Mouse (Mus musculus): ENCODE measurements around the gene Bcl7b. TPM values are rescaled to one million over a fixed set of nuclear protein-coding genes. Genes with fewer than 3 reads are reported as not detected.

Bcl7b gene
- polyA plus RNA-seq, 1 experiment: 31.0 TPM

DNA sequence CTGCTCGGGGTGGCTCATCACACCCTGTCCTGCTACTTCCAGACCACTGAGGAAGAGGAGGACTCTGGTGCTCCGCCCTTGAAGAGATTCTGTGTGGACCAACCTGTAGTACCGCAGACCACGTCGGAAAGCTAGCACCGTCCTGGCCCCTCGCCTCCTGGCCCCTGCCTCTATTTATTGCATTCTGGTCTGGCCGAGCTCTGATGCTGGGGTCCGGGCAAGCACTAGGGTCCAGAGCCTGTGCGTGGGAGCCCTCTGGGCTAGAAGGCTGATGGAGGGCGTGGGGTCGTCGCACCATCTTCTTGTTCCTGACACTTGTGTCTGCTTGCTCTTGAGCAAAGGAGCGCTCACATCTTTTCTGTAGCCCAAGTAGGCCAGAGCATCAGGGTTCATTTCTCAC lies 12.7 kb downstream of the Bcl7b start:
- TF ChIP-seq POLR2A (IDR thresholded peaks at IDR 0.05; ENCODE audit: low read depth, low read length) (no peak), CTCF (IDR thresholded peaks at IDR 0.05; ENCODE audit: borderline replicate concordance, insufficient read depth, low read length) (no peak)
- no peak overlapping the region for H3K4me3 ChIP-seq (ENCODE audit: insufficient read depth, low read length)
- no peaks in the 10 kb centered on the region for H3K4me1 ChIP-seq (ENCODE audit: control insufficient read depth, insufficient read depth, low read length)
- H3K27ac ChIP-seq (ENCODE audit: insufficient read depth, low read length): no peak overlapping the region

DNA sequence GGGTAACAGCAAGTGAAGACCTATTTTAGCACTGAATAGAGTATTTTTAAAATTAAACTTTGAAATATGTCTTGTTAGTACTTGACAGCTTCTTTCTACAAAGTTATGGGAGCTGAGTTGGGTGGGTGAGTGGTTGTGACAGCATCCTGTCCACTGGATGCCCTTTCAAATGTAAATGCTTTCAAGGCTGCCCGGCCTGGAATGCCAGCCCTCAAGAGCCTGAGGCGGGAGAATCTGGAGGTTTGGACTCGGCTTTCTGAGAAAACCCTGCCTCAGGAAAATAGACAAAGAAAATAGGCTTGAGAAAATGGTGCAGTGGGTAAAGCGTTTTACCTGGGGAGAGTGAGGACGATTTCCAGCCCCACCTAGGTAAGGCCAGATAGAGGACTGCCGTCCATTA lies 13.7 kb downstream of the Bcl7b start:
- no peaks in the 10 kb centered on the region for H3K4me1 ChIP-seq (ENCODE audit: control insufficient read depth, insufficient read depth, low read length)
- no peak overlapping the region for H3K27ac ChIP-seq (ENCODE audit: insufficient read depth, low read length)
- no peak for TF ChIP-seq CTCF (IDR thresholded peaks at IDR 0.05; ENCODE audit: borderline replicate concordance, insufficient read depth, low read length)
- TF ChIP-seq POLR2A (IDR thresholded peaks at IDR 0.05; ENCODE audit: low read depth, low read length): no peak
- no peak overlapping the region for H3K4me3 ChIP-seq (ENCODE audit: insufficient read depth, low read length)

DNA sequence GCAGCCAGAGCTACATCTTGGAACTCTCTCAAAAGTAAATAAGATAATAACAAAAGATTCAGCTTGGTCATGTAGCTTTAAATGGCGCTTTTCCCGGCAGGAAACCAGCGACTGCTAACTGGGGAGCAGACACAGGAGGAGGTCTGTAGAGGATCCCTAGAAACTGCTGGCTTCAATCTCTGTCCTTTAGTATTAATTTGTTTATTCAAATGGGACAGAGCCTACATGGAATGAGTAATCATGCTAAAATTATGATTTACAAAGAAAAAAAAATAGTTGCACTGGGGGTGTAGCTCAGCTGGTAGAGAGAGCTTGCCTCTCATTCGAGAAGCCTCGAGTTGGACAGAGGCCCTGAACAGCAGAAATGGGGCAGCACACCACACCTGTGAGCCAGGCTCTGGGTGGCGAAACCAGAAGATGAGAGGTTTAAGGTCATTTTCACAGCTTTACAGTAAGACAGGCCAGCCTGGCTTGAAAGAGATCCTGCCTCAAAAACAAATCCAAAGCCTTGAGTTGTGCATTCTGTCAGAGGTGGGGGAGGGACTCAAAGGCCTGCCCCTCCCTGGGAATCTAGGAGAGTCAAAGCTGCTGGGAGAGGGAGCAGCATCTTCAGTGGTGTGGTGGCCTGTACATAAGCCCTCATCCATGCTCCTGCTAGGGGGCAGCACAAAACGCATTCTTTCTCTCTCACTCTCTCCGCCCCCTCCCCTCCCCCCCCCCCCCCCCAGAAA lies 15.2 kb downstream of the Bcl7b start:
- TF ChIP-seq POLR2A (IDR thresholded peaks at IDR 0.05; ENCODE audit: low read depth, low read length) (no peak), CTCF (IDR thresholded peaks at IDR 0.05; ENCODE audit: borderline replicate concordance, insufficient read depth, low read length) (no peak)
- Histone ChIP-seq H3K4me1 (ENCODE audit: control insufficient read depth, insufficient read depth, low read length) (no peaks in the 10 kb centered on the region), H3K27ac (ENCODE audit: insufficient read depth, low read length) (peak overlapping the region; percentile 43), H3K4me3 (ENCODE audit: insufficient read depth, low read length) (no peak overlapping the region)

DNA sequence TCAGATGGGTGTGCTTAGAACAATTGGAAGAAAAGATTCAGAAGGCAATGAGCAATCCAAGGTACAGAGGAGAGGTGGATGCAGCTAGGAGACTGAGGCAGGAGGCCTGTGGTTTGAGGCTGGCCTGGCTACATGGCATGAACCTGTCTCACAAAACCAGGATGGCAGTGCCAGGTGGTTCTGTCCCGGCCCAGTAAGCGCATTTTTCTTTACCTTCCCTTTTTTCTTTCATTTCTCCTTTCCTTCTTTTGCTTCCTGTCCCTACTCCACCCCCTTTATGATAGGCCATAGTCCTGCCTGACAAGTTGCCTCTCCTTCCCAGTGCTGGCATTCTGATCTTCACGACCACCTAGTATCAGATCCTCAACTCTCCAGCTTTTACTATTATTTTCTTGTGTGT lies 16.9 kb downstream of the Bcl7b start:
- Histone ChIP-seq H3K27ac (ENCODE audit: insufficient read depth, low read length) (no peak overlapping the region), H3K4me1 (ENCODE audit: control insufficient read depth, insufficient read depth, low read length) (no peaks in the 10 kb centered on the region), H3K4me3 (ENCODE audit: insufficient read depth, low read length) (no peak overlapping the region)
- no peak for TF ChIP-seq POLR2A (IDR thresholded peaks at IDR 0.05; ENCODE audit: low read depth, low read length)
- TF ChIP-seq CTCF (IDR thresholded peaks at IDR 0.05; ENCODE audit: borderline replicate concordance, insufficient read depth, low read length): no peak

DNA sequence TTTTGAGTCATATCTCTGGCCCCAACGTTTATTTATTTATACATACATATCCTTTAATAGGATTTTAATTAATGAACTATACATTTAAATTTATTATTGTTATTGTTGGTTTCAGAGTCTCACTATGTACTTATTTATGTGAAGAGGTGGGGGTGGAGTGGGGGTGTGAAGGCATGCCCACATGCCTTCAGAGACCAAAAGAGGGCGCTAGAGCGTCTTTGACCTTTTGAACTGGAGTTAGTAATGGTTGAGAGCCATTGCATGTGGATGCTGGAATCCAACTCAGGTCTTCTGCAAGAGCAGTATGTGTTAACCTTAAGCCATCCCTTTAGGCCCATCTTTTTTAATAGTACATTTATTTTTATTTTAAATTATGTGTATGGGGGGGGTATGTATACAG lies 17.5 kb downstream of the Bcl7b start:
- Histone ChIP-seq H3K4me1 (ENCODE audit: control insufficient read depth, insufficient read depth, low read length) (no peaks in the 10 kb centered on the region), H3K4me3 (ENCODE audit: insufficient read depth, low read length) (no peak overlapping the region), H3K27ac (ENCODE audit: insufficient read depth, low read length) (no peak overlapping the region)
- TF ChIP-seq CTCF (IDR thresholded peaks at IDR 0.05; ENCODE audit: borderline replicate concordance, insufficient read depth, low read length): no peak
- TF ChIP-seq POLR2A (IDR thresholded peaks at IDR 0.05; ENCODE audit: low read depth, low read length): no peak

DNA sequence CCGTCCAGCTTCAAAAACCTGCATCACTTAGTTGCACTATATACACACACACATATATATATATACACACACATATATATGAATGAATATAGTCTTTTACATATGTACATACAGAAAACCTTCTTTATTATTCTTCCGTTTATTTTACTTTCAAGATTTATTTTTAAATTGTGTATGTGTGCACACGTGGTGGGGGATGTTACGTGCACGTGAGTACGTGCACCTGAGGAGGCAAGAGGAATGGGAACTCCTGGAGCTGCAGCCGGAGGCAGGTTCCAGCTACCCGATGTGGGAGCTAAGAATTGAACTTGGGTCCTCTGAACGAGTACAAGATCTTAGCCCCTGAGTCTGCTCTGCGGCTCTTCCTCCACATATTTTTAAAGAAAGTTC lies 18.1 kb downstream of the Bcl7b start:
- Histone ChIP-seq H3K27ac (ENCODE audit: insufficient read depth, low read length) (peak overlapping the region; percentile 93), H3K4me1 (ENCODE audit: control insufficient read depth, insufficient read depth, low read length) (no peaks in the 10 kb centered on the region), H3K4me3 (ENCODE audit: insufficient read depth, low read length) (peak overlapping the region; percentile 71)
- no peak for TF ChIP-seq CTCF (IDR thresholded peaks at IDR 0.05; ENCODE audit: borderline replicate concordance, insufficient read depth, low read length)
- no peak for TF ChIP-seq POLR2A (IDR thresholded peaks at IDR 0.05; ENCODE audit: low read depth, low read length)

DNA sequence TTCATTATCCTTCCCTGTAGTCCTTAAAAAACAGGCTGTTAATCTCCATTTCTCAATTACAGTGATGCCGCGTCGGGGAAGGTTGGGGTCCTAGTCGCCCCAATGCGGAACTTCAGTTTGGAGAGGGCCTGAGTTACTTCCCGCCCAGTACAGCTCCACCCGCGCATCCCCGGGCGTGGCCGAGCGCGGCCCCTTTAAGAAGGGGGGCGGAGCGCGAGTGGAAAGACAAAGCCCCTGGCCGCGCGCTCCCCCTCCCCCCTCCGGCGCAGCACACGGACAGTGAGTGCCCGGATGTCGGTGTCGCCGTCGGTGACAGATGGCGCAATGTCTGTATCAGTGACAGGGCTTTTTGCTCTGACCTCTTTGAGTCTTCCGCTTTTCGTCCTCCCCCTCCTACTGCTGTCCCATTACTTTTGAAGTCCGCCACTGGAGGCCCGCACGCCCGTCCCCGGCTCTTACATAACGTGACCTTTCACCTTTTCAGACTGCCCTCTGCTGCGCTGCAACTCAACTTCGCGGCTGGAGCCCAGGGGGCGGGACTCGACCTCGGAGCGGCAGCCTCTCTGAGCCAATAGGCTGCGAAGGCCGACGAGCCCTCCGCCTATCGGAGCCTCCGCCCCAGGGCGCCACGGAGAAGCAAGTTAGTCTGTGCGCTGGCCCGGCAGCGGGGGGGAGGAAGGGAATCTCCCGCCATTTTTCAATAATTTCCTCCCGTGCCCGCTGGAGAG lies 18.7 kb downstream of the Bcl7b start, which contains the start of gene Baz1b:
Gene Baz1b (plus strand): TSS at position 644 of the 728 bp plus-strand sequence.
- TF ChIP-seq POLR2A (IDR thresholded peaks at IDR 0.05; ENCODE audit: low read depth, low read length): peak; percentile 77
- no peak for TF ChIP-seq CTCF (IDR thresholded peaks at IDR 0.05; ENCODE audit: borderline replicate concordance, insufficient read depth, low read length)
- H3K27ac ChIP-seq (ENCODE audit: insufficient read depth, low read length): peak within 1 kb of the TSS; percentile 93

DNA sequence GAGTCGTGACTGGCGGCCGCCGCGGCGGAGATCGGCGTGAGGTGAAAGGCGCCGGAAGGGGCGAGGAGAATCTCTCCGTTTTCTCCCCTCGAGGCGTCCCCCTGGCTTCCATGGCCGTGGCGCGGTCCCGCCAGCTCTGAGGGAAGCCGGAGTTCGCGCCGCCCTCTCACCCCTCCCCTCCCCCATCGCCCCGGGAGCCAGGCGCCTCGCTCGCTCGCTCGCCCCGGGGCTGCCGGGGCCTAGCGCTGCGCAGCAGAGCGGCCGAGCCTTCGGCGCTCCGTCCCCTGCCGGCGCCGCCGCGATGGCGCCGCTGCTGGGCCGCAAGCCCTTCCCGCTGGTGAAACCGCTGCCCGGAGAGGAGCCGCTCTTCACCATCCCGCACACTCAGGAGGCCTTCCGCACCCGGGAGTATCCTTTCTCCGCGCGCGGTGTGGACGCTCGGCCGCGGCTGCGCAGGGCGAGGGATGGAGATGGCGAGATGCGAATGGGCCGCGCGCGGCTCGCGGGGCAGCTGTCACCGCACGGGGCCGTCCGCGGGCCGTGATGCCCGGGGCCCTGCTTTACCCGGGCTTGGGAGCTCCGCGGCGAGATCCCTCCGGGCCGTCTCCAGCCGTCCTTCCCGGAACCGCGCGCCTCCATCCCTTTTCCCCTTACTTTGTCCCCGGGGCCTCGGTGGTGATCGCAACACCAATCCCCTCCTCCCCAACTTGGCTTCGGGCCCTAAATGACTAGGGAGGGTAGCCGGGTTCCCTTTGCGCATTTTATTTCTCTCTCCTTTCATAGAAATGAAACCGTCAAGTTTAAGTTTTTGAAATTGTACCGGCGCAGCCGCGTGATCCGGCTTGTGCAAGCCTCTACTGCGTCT lies 19.5 kb downstream of the Bcl7b start:
- H3K4me1 ChIP-seq (ENCODE audit: control insufficient read depth, insufficient read depth, low read length): no peaks in the 10 kb centered on the region
- H3K4me3 ChIP-seq (ENCODE audit: insufficient read depth, low read length): peak overlapping the region; percentile 85
- H3K27ac ChIP-seq (ENCODE audit: insufficient read depth, low read length): peak overlapping the region; percentile 90
- TF ChIP-seq POLR2A (IDR thresholded peaks at IDR 0.05; ENCODE audit: low read depth, low read length) (no peak; the same call in 1 of the 2 replicates), CTCF (IDR thresholded peaks at IDR 0.05; ENCODE audit: borderline replicate concordance, insufficient read depth, low read length) (no peak)

More for the DNA sequence above, 18.7 kb downstream of the Bcl7b start, which contains the start of gene Baz1b:
- Histone ChIP-seq H3K4me1 (ENCODE audit: control insufficient read depth, insufficient read depth, low read length) (no peaks in the 10 kb centered on the region), H3K4me3 (ENCODE audit: insufficient read depth, low read length) (peak within 1 kb of the TSS; percentile 85)

DNA sequence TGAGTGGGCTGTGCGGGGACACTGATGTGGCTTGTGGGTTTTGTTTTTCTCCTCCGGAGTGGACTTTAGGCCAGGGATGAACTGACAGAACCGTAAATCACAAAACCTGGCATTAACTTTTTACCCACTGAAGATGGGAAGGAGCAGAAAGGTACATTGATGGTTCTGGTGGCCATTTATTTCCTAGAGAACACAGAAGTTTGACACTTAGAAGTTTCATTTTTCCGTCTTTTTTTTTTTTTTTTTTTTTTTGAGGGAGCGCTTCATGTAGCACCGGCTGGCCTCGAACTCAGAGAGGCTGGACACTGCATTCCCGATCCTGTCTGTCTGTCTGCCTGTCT lies 20.1 kb downstream of the Bcl7b start:
- TF ChIP-seq POLR2A (IDR thresholded peaks at IDR 0.05; ENCODE audit: low read depth, low read length) (no peak), CTCF (IDR thresholded peaks at IDR 0.05; ENCODE audit: borderline replicate concordance, insufficient read depth, low read length) (no peak)
- H3K27ac ChIP-seq (ENCODE audit: insufficient read depth, low read length): peak overlapping the region; percentile 90
- peak overlapping the region; percentile 85 for H3K4me3 ChIP-seq (ENCODE audit: insufficient read depth, low read length)
- H3K4me1 ChIP-seq (ENCODE audit: control insufficient read depth, insufficient read depth, low read length): no peaks in the 10 kb centered on the region
